Comparison of ENCODE assay signal across 11 mouse cellular contexts in the genomic region with DNA sequence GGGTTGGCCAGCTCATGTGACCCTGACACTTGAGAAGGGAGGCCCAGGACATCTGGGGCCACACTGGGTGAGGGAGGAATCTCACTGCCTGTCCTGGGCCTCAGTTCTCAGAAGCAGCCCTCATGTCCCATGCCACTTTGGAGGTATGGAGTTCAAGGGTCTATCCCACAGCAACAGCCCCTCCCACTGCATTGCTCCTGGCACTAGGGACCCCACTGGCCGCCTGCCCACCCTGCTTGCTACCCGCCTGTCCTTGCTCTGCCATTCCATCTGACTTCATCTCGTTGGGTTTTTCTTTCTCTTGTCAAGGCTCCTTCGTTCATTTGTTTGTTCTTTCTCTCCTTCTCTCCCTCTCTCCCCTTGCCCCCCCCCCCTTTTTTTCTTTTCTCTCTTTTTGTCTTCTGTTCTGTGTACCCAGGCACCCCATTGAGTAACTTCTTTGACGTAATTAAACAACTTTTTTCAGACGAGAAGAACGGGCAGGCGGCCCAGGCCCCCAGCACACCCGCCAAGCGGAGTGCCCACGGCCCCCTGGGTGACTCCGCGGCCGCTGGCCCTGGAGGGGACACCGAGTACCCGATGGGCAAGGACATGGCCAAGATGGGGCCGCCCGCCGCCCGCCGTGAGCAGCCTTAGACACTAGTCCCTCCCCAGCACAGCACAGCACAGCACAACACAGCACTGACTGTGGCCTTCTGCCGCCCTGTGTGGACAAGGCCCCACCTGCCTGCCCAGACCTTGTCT. TPM values are rescaled to one million over a fixed set of nuclear protein-coding genes. Genes with fewer than 3 reads are reported as not detected.
DNase-seq lines count a peak whose midpoint lies in the region; ATAC-seq and TF ChIP-seq lines count a peak whose summit lies in the region.
"Had no signal": no experiment of that assay in that cellular context is flagged by ENCODE, and none has a peak within 500 bp of the region (broad histone marks: within the 10 kb centered on the region; RNA-seq: fewer than 3 reads in every experiment).

No protein-coding gene starts in this region.

- in situ Hi-C loops in ES-E14 (cut with MboI; ENCODE audit: low sequenced_read_pairs in 2 of 2, unreplicated experiment in 2 of 2): no loop called here

- peak; percentile 27; the same call in 1 of the 2 replicates for ATAC-seq in intestine, embryonic 15.5 days
- ATAC-seq in erythroid progenitor cell, adult 5-6 weeks (replicated peaks; ENCODE audit: low FRiP score, poor library complexity, severe bottlenecking): no peak

- no peak overlapping the region for H3K27ac ChIP-seq in ES-E14 (ENCODE audit: insufficient read depth, low read depth, low read length, poor library complexity, severe bottlenecking)
- no peak overlapping the region for H3K27ac ChIP-seq in intestine, embryonic 15.5 days
- H3K27ac ChIP-seq: midbrain, embryonic 12.5 days had no signal

- H3K9ac ChIP-seq in ES-E14 (ENCODE audit: insufficient read depth, low read depth, low read length, poor library complexity, severe bottlenecking): peak overlapping the region; percentile 48; the same call in 1 of the 2 replicates
- no peak overlapping the region for H3K9ac ChIP-seq in intestine, embryonic 15.5 days
- H3K9ac ChIP-seq: midbrain, embryonic 12.5 days had no signal

- 81% methylated on average over 22 of the region's 22 CpGs for WGBS in intestine, embryonic 15.5 days

- intact Hi-C loops in left cerebral cortex, postnatal 4 days (cut with DNase I): no loop called here

- DNase-seq in adrenal gland, postnatal 10 days: peak; percentile 31
- DNase-seq in adrenal gland, adult 2 months: no peak
- DNase-seq in left cerebral cortex, postnatal 4 days: peak; percentile 74
- DNase-seq in left cerebral cortex, adult 11 months (ENCODE audit: low spot score): no peak
- no peak for DNase-seq in ES-E14 (ENCODE audit: low read depth, low spot score)
- no peak for DNase-seq in gastrocnemius, postnatal 25 days
- DNase-seq: kidney, postnatal 36 days had no signal

- H3K4me2 ChIP-seq in intestine, embryonic 15.5 days (replicated peaks): no peak overlapping the region
- H3K4me2 ChIP-seq: heart, embryonic 11.5 days; midbrain, embryonic 12.5 days had no signal

- H3K9me3 ChIP-seq in ES-E14 (ENCODE audit: control insufficient read depth, insufficient read depth, low read depth, low read length): no peaks in the 10 kb centered on the region
- no peaks in the 10 kb centered on the region for H3K9me3 ChIP-seq in intestine, embryonic 15.5 days
- H3K9me3 ChIP-seq: midbrain, embryonic 12.5 days had no signal

- no peaks in the 10 kb centered on the region for H3K36me3 ChIP-seq in ES-E14 (ENCODE audit: control insufficient read depth, insufficient read depth, low read length, poor library complexity, severe bottlenecking)
- H3K36me3 ChIP-seq in intestine, embryonic 15.5 days: no peaks in the 10 kb centered on the region

- H3K4me1 ChIP-seq in ES-E14 (ENCODE audit: control insufficient read depth in 2 of 2, insufficient read depth in 2 of 2, low read length in 2 of 2, poor library complexity in 1 of 2): peaks cover 0 to 3% of the 10 kb centered on the region in 2 experiments; a peak in 1 of 4 replicates
- no peaks in the 10 kb centered on the region for H3K4me1 ChIP-seq in intestine, embryonic 15.5 days (replicated peaks)
- H3K4me1 ChIP-seq: midbrain, embryonic 12.5 days had no signal

- peak overlapping the region; percentile 45 to 54 for H3K4me3 ChIP-seq in ES-E14 (ENCODE audit: insufficient read depth in 1 of 2, low read depth in 1 of 2, low read length in 2 of 2, poor library complexity in 1 of 2, severe bottlenecking in 1 of 2)
- H3K4me3 ChIP-seq in intestine, embryonic 15.5 days (replicated peaks): no peak overlapping the region
- H3K4me3 ChIP-seq: midbrain, embryonic 12.5 days had no signal

- no peaks in the 10 kb centered on the region for H3K27me3 ChIP-seq in intestine, embryonic 15.5 days (replicated peaks)
- H3K27me3 ChIP-seq: midbrain, embryonic 12.5 days had no signal

TF ChIP-seq in ES-E14, 5 proteins besides CTCF, POLR2A, EP300 and RAD21:
- TF ChIP-seq MAFK (IDR thresholded peaks at IDR 0.05; ENCODE audit: insufficient read depth, low read depth, low read length) (no peak), CHD2 (IDR thresholded peaks at IDR 0.05; ENCODE audit: low read depth, low read length) (no peak), ZNF384 (IDR thresholded peaks at IDR 0.05; ENCODE audit: low read depth, low read length) (no peak), ZC3H11A (IDR thresholded peaks at IDR 0.05; ENCODE audit: borderline replicate concordance, low read depth, low read length) (no peak), HCFC1 (IDR thresholded peaks at IDR 0.05; ENCODE audit: borderline replicate concordance, insufficient read depth, low read length) (no peak)

RNA-seq across cellular contexts. Expression of gene Brsk2, which starts 52.2 kb away (rescaled TPM):
- total RNA-seq in adrenal gland, postnatal 10 days (2021): 1 to 10 TPM; 2.8 to 4.7 TPM
- total RNA-seq in adrenal gland, adult 2 months (2021): 1 to 10 TPM; 3.1 to 3.8 TPM
- 2.1 and 2.5 TPM in 2 replicates for polyA plus RNA-seq in adrenal gland, adult 2 months (2012; rRNA removed)
- 100 to 1,000 TPM; 167 TPM for total RNA-seq in left cerebral cortex, postnatal 4 days (2021)
- total RNA-seq in ES-E14 (2012; rRNA removed): 2.5 and 2.9 TPM in 2 replicates
- polyA plus RNA-seq in intestine, embryonic 15.5 days (2015; fragmentation: Nextera tagmentation; extraction: Ambion mirVana): 1.3 and 1.8 TPM in 2 replicates
- under 1 TPM; 0.11 to 0.26 TPM for total RNA-seq in gastrocnemius, postnatal 25 days (2021)
- total RNA-seq in erythroid progenitor cell, adult 5-6 weeks (2015; ENCODE audit: low replicate concordance): not detected in 2 replicates
- total RNA-seq in erythroid progenitor cell, adult 5-6 weeks (2017; ENCODE audit: low replicate concordance): 0.26 TPM in 1 of 2 replicates, not detected in the other

RNA-seq across cellular contexts. Expression of gene Mob2, which starts 59.1 kb away (rescaled TPM):
- 10 to 100 TPM; 46.8 to 47.4 TPM for total RNA-seq in adrenal gland, postnatal 10 days (2021)
- 10 to 100 TPM; 52.3 to 59.3 TPM for total RNA-seq in adrenal gland, adult 2 months (2021)
- 33.1 and 38.2 TPM in 2 replicates for polyA plus RNA-seq in adrenal gland, adult 2 months (2012; rRNA removed)
- total RNA-seq in left cerebral cortex, postnatal 4 days (2021): 10 to 100 TPM; 21.1 to 21.2 TPM
- total RNA-seq in ES-E14 (2012; rRNA removed): 30.7 and 31.8 TPM in 2 replicates
- polyA plus RNA-seq in intestine, embryonic 15.5 days (2015; fragmentation: Nextera tagmentation; extraction: Ambion mirVana): 57.8 and 61.8 TPM in 2 replicates
- 10 to 100 TPM; 37.8 to 42.9 TPM for total RNA-seq in gastrocnemius, postnatal 25 days (2021)
- total RNA-seq in erythroid progenitor cell, adult 5-6 weeks (2015; ENCODE audit: low replicate concordance): 74.6 and 92.6 TPM in 2 replicates
- 59.1 and 69.3 TPM in 2 replicates for total RNA-seq in erythroid progenitor cell, adult 5-6 weeks (2017; ENCODE audit: low replicate concordance)

Comparison
In these comparisons a context has a peak if more than half of its experiments do, and no peak if none do; other contexts are left out.
1. DNase-seq: peak in adrenal gland, postnatal 10 days (single experiment) and left cerebral cortex, postnatal 4 days (single experiment); none in adrenal gland, adult 2 months (single experiment), left cerebral cortex, adult 11 months (single experiment), ES-E14 (single experiment) and gastrocnemius, postnatal 25 days (single experiment).
2. RNA of gene Brsk2, which starts 52.2 kb away (total RNA-seq): 167 TPM in left cerebral cortex, postnatal 4 days; 2.8 to 4.7 TPM in adrenal gland, postnatal 10 days, 3.1 to 3.8 TPM in adrenal gland, adult 2 months, 2.5 to 2.9 TPM in ES-E14, 0.11 to 0.26 TPM in gastrocnemius, postnatal 25 days and 0.26 TPM in erythroid progenitor cell, adult 5-6 weeks; every median in the first group is over 10 times any median in the second.